Mouse (Mus musculus) spleen, embryonic (tissue): ENCODE data around the gene Ier5l.

ENCODE experiments used
- CTCF ChIA-PET: fragments of 350-600 bp; sonication (Branson Sonifier 250); formaldehyde crosslinking; loops from one replicate; lab custom pipeline; 2022; lab: Charles Lee

The Ier5l gene

GRCm38 (mm10) chr2:30442498-30442890 is 31.5 kb downstream of the Ier5l start:
- CTCF ChIA-PET, result interaction anchor here (1.9 kb wide), 1 partner anchor 26 kb away, joined by 30 read pairs; no protein-coding TSS in a partner anchor

- CTCF ChIA-PET, result interaction anchor here (0.6 to 1.9 kb wide), 3 partner anchors 8 to 390 kb away, joined by 3 to 30 read pairs (median 11); no protein-coding TSS in a partner anchor
Observed at GRCm38 (mm10) chr2:30441518-30442497, 32.2 kb downstream of the Ier5l start.

GRCm38 (mm10) chr2:30440701-30441517 is 33.1 kb downstream of the Ier5l start:
- CTCF ChIA-PET, result interaction anchor here (0.6 to 1.9 kb wide), 4 partner anchors 9 to 390 kb away, joined by 3 to 30 read pairs (median 8); no protein-coding TSS in a partner anchor

GRCm38 (mm10) chr2:30440211-30440700 is 33.8 kb downstream of the Ier5l start:
- CTCF ChIA-PET, result interaction anchor here (1.1 to 1.6 kb wide), 2 partner anchors 10 to 354 kb away, joined by 3 to 4 read pairs; no protein-coding TSS in a partner anchor

GRCm38 (mm10) chr2:30439631-30440030 is 34.4 kb downstream of the Ier5l start:
- CTCF ChIA-PET, result interaction anchor here (1.6 kb wide), 1 partner anchor 355 kb away, joined by 4 read pairs; no protein-coding TSS in a partner anchor

GRCm38 (mm10) chr2:30437791-30438190 is 36.2 kb downstream of the Ier5l start:
- CTCF ChIA-PET, result interaction anchor here (1.4 kb wide), 1 partner anchor 357 kb away, joined by 5 read pairs; no protein-coding TSS in a partner anchor

- CTCF ChIA-PET, result interaction anchor here (0.9 to 1.4 kb wide), 3 partner anchors 358 to 448 kb away, joined by 3 to 5 read pairs (median 4); no protein-coding TSS in a partner anchor
Observed at GRCm38 (mm10) chr2:30436809-30437208, 37.2 kb downstream of the Ier5l start.

- CTCF ChIA-PET, result interaction anchor here (0.9 to 1.4 kb wide), 5 partner anchors 14 to 448 kb away, joined by 3 to 7 read pairs (median 3); no protein-coding TSS in a partner anchor
Observed at GRCm38 (mm10) chr2:30436156-30436545, 37.9 kb downstream of the Ier5l start.

GRCm38 (mm10) chr2:30435326-30436155 is 38.5 kb downstream of the Ier5l start:
- CTCF ChIA-PET, result interaction anchor here (0.6 to 1.4 kb wide), 5 partner anchors 14 to 361 kb away, joined by 3 to 7 read pairs (median 3); no protein-coding TSS in a partner anchor

- CTCF ChIA-PET, result no interaction called here
Observed at GRCm38 (mm10) chr2:30429156-30429555, 44.9 kb downstream of the Ier5l start.
